Mouse (Mus musculus) limb, embryonic 14.5 days (tissue): ENCODE measurements at regions not wholly inside any gene's neighbourhood (a gene's known extent, or its start where the extent isn't known, plus 50 kb on each side); places are given as distances from the start of the nearest gene placed in this dataset.

Source experiments
- ATAC-seq: fragments of 200-750 bp; cut with Nextera tagmentation; 2 replicates; pipeline ENCODE4 v1.8.0; 2017; ENCODE audit warnings: low read depth, moderate number of reproducible peaks, moderate TSS enrichment; ENCODE audit not compliant: low FRiP score
- DNase-seq: peaks from one replicate; pipeline ENCODE4 v3.0.0-alpha.2; 2015; ENCODE audit warnings: low spot score
- H3K27ac ChIP-seq: fragments of 300-500 bp; sonication (generic); replicated peaks from 2 replicates; pipeline ENCODE4 v1.5.1; 2014; ENCODE audit warnings: low read depth, mild to moderate bottlenecking, low read length, moderate library complexity, mixed read lengths
- H3K27me3 ChIP-seq: fragments of 300-500 bp; sonication (generic); 2 replicates; pipeline ENCODE4 v1.6.1; 2014; ENCODE audit warnings: low read length, mixed read lengths; ENCODE audit not compliant: control insufficient read depth, insufficient read depth
- H3K36me3 ChIP-seq: fragments of 300-500 bp; sonication (generic); 2 replicates; pipeline ENCODE4 v1.6.1; 2014; ENCODE audit warnings: mild to moderate bottlenecking, low read length, moderate library complexity, mixed read lengths; ENCODE audit not compliant: control insufficient read depth, insufficient read depth
- H3K4me1 ChIP-seq: fragments of 300-500 bp; sonication (generic); 2 replicates; pipeline ENCODE4 v1.6.1; 2014; ENCODE audit warnings: antibody characterized with exemption, low read length, mixed read lengths; ENCODE audit not compliant: control insufficient read depth, insufficient read depth
- H3K4me2 ChIP-seq: fragments of 300-500 bp; sonication (generic); replicated peaks from 2 replicates; pipeline ENCODE4 v1.6.1; 2014; ENCODE audit warnings: low read depth, mild to moderate bottlenecking, low read length, moderate library complexity; ENCODE audit not compliant: severe bottlenecking
- H3K4me3 ChIP-seq: fragments of 300-500 bp; sonication (generic); replicated peaks from 2 replicates; pipeline ENCODE4 v1.5.1; 2014; ENCODE audit warnings: low read length
- H3K9ac ChIP-seq: fragments of 300-500 bp; sonication (generic); 2 replicates; pipeline ENCODE4 v1.6.1; 2014; ENCODE audit warnings: mild to moderate bottlenecking, low read depth, low read length, moderate library complexity; ENCODE audit not compliant: severe bottlenecking
- H3K9me3 ChIP-seq: fragments of 300-500 bp; sonication (generic); 2 replicates; pipeline ENCODE4 v1.6.1; 2016; ENCODE audit warnings: low read length; ENCODE audit not compliant: control insufficient read depth
- POLR2A ChIP-seq: fragments of 200-500 bp; IDR thresholded peaks from 2 replicates; pipeline ENCODE4 v1.8.0; 2012; ENCODE audit warnings: inconsistent platforms, mild to moderate bottlenecking, moderate library complexity, borderline replicate concordance; ENCODE audit not compliant: insufficient read depth, insufficient read length; ENCODE audit errors: extremely low read depth
- WGBS: fragments of 180-500 bp; shearing (Covaris S2); extraction: QIAGEN DNeasy Blood & Tissue Kit; methylation state at CpG from one replicate; pipeline ENCODE4 v1.1.7; 2014; 5-methylcytosine and 5-hydroxymethylcytosine counted together

DNA sequence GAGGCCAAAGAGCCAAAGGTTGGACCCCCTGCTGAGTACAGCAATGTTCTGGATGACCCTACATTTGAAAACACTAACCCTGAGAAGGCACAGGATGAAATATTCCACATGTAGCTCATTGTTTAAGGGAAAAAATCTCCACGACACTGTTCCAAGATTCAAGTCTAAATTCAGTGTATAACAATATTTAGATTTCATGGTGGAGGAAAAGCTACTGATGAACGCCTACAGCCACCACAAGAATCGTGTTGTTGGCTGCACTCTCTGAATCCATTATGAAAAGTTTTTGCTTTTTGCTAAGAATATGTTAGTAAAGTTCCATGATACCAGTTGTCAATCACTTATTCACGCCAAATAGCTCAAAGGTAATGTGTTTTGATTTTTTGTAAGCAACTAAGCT lies 204.2 kb downstream of the Ccser2 start:
- no peaks in the 10 kb centered on the region for H3K9me3 ChIP-seq
- no peak for TF ChIP-seq POLR2A
- no peaks in the 10 kb centered on the region for H3K36me3 ChIP-seq
- DNase-seq (no peak), ATAC-seq (no peak)
- no peak overlapping the region for H3K4me2 ChIP-seq
- H3K4me1 ChIP-seq, result no peaks in the 10 kb centered on the region
- H3K27me3 ChIP-seq, result no peaks in the 10 kb centered on the region
- 86% methylated on average over 4 of the region's 4 CpGs for WGBS
- H3K4me3 ChIP-seq, result no peak overlapping the region
- H3K27ac ChIP-seq, result no peak overlapping the region
- no peak overlapping the region for H3K9ac ChIP-seq

DNA sequence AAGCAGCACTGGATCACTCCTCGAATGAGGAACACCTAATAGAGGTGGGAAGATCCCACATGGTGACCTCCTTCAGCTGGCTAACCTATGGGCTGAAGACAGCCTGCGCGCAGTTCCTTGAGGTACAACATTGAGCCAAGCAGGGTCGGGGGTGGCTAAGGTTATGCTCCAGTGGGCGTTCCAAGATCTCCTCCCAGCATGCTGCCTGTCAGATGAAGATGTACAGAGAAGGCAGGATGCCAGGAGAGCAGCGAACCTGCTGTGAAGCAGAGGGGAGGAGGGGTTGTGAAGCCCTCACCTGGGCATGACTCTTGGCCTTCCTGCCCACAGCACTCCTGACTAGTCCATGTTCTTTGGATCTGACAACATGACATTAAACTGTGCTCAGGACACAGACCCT lies 212.5 kb downstream of the Ccser2 start:
- DNase-seq (no peak), ATAC-seq (no peak)
- no peak overlapping the region for H3K4me3 ChIP-seq
- 78% methylated on average over 6 of the region's 6 CpGs for WGBS
- H3K4me1 ChIP-seq, result no peaks in the 10 kb centered on the region
- H3K9me3 ChIP-seq, result no peaks in the 10 kb centered on the region
- no peak for TF ChIP-seq POLR2A
- H3K27me3 ChIP-seq, result no peaks in the 10 kb centered on the region
- no peak overlapping the region for H3K4me2 ChIP-seq
- no peak overlapping the region for H3K9ac ChIP-seq
- H3K27ac ChIP-seq, result no peak overlapping the region
- no peaks in the 10 kb centered on the region for H3K36me3 ChIP-seq

DNA sequence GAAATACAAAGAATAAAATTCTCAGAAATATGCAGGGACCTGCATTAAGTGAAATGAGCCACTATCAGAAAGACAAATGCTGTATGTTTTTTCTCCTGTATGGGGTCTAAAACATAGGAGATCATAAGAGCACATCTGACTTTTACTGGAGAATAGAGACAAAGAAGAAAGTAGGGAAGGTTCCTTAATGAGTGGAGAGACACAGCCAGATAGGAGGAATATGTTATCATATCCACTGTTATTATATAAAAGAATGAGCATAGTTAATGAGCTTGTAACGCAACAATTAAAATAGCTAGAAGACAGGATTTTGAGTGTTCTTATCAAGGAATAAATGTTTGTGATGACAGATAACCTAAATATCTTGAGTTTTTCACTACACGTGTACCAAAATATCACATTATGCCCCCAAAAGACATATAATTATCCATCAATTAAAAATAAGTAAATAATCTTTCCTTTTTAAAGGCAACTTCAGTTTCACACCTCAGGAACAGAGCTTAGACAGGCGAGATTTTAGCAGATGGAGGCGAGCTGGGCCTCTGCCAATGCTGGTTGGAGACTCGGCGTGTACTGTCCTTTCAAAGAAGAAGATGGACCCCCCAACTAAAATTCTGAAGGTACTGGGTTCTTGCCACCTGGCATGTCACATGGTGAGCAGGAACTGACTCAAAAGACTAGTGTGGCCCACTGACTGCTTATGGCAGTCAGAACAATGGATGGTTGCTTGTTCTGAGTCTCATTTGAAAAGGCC lies 220.3 kb downstream of the Ccser2 start:
- WGBS, result 91% methylated on average over 6 of the region's 6 CpGs
- ATAC-seq, result no peak
- Histone ChIP-seq H3K36me3 (no peaks in the 10 kb centered on the region), H3K27ac (no peak overlapping the region), H3K9me3 (no peaks in the 10 kb centered on the region), H3K4me2 (no peak overlapping the region), H3K9ac (no peak overlapping the region), H3K4me3 (no peak overlapping the region), H3K4me1 (no peaks in the 10 kb centered on the region), H3K27me3 (no peaks in the 10 kb centered on the region)
- DNase-seq, result no peak
- no peak for TF ChIP-seq POLR2A

DNA sequence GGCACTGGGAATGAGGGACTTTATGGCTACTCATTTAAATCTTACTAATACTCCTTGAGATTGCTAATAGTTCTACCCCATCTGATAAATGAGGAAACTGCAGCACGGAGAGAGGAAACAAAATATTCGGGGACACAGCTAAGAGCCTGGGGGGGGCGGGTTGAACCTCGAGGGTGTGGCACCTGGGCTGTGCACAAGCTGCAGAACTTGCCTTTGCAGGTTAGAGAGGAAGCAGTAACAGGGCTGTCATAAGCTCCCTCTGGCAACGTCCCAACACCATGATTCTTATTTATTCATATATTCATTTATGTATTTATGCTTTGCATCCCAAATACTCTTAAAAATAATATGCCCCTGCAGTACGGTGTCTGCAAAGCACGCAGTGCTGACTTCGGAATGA lies 237.5 kb downstream of the Ccser2 start:
- DNase-seq, result no peak

GRCm38 (mm10) chr14:36726092-36726491 lies 242.5 kb downstream of the Ccser2 start:
- Histone ChIP-seq H3K4me3 (no peak overlapping the region), H3K36me3 (no peaks in the 10 kb centered on the region), H3K27ac (no peak overlapping the region), H3K27me3 (no peaks in the 10 kb centered on the region), H3K4me2 (no peak overlapping the region), H3K9me3 (no peaks in the 10 kb centered on the region), H3K9ac (no peak overlapping the region), H3K4me1 (no peaks in the 10 kb centered on the region)
- no peak for ATAC-seq
- no peak for TF ChIP-seq POLR2A
- DNase-seq, result no peak
- 83% methylated on average over 6 of the region's 6 CpGs for WGBS

More for the DNA sequence above, 237.5 kb downstream of the Ccser2 start:
- no peak for TF ChIP-seq POLR2A
- 71% methylated on average over 8 of the region's 8 CpGs for WGBS
- Histone ChIP-seq H3K9me3 (no peaks in the 10 kb centered on the region), H3K27ac (no peak overlapping the region), H3K4me2 (no peak overlapping the region), H3K4me3 (no peak overlapping the region), H3K36me3 (no peaks in the 10 kb centered on the region), H3K9ac (no peak overlapping the region), H3K4me1 (no peaks in the 10 kb centered on the region), H3K27me3 (no peaks in the 10 kb centered on the region)
- no peak for ATAC-seq

DNA sequence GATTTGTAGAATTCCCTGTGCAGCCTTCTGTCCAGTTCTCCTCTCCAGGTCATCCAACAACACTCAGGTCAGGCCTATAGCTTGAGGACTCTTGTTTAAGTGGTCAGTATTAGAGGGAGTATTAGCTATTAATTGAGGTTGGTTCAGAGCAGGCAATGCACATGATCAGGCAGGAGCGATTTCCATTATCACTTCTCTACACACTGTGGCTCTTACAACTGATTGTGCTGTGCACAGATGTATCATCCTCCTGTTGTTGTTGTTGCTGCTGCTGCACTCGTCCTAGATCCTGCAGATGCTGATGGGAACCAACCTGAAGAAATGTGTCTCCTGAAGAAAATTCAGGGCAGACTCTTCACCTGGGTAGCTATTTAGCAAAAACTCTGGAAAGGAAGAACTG lies 252.9 kb downstream of the Ccser2 start:
- H3K4me1 ChIP-seq, result no peaks in the 10 kb centered on the region
- 78% methylated on average over 2 of the region's 2 CpGs for WGBS
- no peak for DNase-seq
- TF ChIP-seq POLR2A, result no peak
- H3K4me3 ChIP-seq, result no peak overlapping the region
- no peak overlapping the region for H3K4me2 ChIP-seq
- ATAC-seq, result no peak
- H3K9me3 ChIP-seq, result no peaks in the 10 kb centered on the region
- no peaks in the 10 kb centered on the region for H3K27me3 ChIP-seq
- H3K36me3 ChIP-seq, result no peaks in the 10 kb centered on the region
- no peak overlapping the region for H3K9ac ChIP-seq
- H3K27ac ChIP-seq, result no peak overlapping the region
